Mouse (Mus musculus): ENCODE data around the gene Zfp697.

Gene Zfp697

GRCm38 (mm10) chr3:98382246-98382939 is at the start of gene Zfp697:
Zfp697 (plus strand) TSS chr3:98382461.
- DNase-seq (ENCODE audit: low spot score), result peak; percentile 84

- DNase-seq (ENCODE audit: low spot score), result no peak
Measured at GRCm38 (mm10) chr3:98334010-98334409, 48.3 kb upstream of the Zfp697 start.

- no peak for DNase-seq (ENCODE audit: low spot score)
Measured at GRCm38 (mm10) chr3:98335331-98335730, 46.9 kb upstream of the Zfp697 start.

GRCm38 (mm10) chr3:98335886-98336285 is 46.4 kb upstream of the Zfp697 start:
- no peak for DNase-seq (ENCODE audit: low spot score)

- DNase-seq (ENCODE audit: low spot score), result peak; percentile 16
Measured at GRCm38 (mm10) chr3:98336661-98337654, 45.3 kb upstream of the Zfp697 start.

GRCm38 (mm10) chr3:98338584-98339041 is 43.6 kb upstream of the Zfp697 start:
- peak; percentile 72 for DNase-seq (ENCODE audit: low spot score)

- DNase-seq (ENCODE audit: low spot score), result peak; percentile 64
Measured at GRCm38 (mm10) chr3:98339097-98339705, 43.1 kb upstream of the Zfp697 start.

- DNase-seq (ENCODE audit: low spot score), result peak; percentile 89
Measured at GRCm38 (mm10) chr3:98339706-98340109, 42.6 kb upstream of the Zfp697 start, which contains the start of gene Phgdh. Phgdh (minus strand) TSS chr3:98339990.

GRCm38 (mm10) chr3:98340818-98341594 is 41.3 kb upstream of the Zfp697 start:
- peak; percentile 86 for DNase-seq (ENCODE audit: low spot score)

- no peak for DNase-seq (ENCODE audit: low spot score)
Measured at GRCm38 (mm10) chr3:98343235-98343634, 39.0 kb upstream of the Zfp697 start.

- no peak for DNase-seq (ENCODE audit: low spot score)
Measured at GRCm38 (mm10) chr3:98348106-98348505, 34.2 kb upstream of the Zfp697 start.

GRCm38 (mm10) chr3:98348705-98349104 is 33.6 kb upstream of the Zfp697 start:
- no peak for DNase-seq (ENCODE audit: low spot score)

- DNase-seq (ENCODE audit: low spot score), result peak; percentile 90
Measured at GRCm38 (mm10) chr3:98353892-98354291, 28.4 kb upstream of the Zfp697 start.

GRCm38 (mm10) chr3:98355344-98356025 is 26.8 kb upstream of the Zfp697 start:
- no peak for DNase-seq (ENCODE audit: low spot score)

- DNase-seq (ENCODE audit: low spot score), result no peak
Measured at GRCm38 (mm10) chr3:98356026-98356365, 26.3 kb upstream of the Zfp697 start.

- no peak for DNase-seq (ENCODE audit: low spot score)
Measured at GRCm38 (mm10) chr3:98356632-98357370, 25.5 kb upstream of the Zfp697 start.

- DNase-seq (ENCODE audit: low spot score), result peak; percentile 68
Measured at GRCm38 (mm10) chr3:98362753-98363152, 19.5 kb upstream of the Zfp697 start.

- no peak for DNase-seq (ENCODE audit: low spot score)
Measured at GRCm38 (mm10) chr3:98366086-98366485, 16.2 kb upstream of the Zfp697 start.

GRCm38 (mm10) chr3:98366823-98367222 is 15.4 kb upstream of the Zfp697 start:
- no peak for DNase-seq (ENCODE audit: low spot score)

GRCm38 (mm10) chr3:98368283-98368682 is 14.0 kb upstream of the Zfp697 start:
- no peak for DNase-seq (ENCODE audit: low spot score)
